Mouse (Mus musculus): ENCODE results near the gene Atp6v0d1.

Gene Atp6v0d1

DNA sequence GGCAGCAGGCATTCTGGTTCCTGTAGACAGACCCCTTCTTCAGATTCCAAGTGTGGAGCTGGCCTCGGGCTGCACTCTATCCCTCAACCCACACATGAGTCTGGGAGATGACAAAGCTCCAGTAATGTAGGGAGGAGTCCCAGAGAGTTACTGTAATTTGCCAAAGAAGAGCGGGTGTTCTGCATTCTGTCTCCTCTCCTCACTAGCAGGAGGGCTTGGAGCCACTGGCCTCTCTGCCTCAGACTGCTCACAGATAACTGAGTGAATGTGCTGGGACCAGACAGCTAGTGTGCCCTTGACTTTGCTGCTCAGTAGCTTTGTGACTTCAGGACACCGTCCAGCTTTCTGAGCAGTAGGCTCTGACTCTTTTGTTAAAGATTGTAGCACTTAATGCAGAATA lies 88.1 kb downstream of the Atp6v0d1 start:
- in situ Hi-C loops (cut with MboI; ENCODE audit: unreplicated experiment in 2 of 2), result no loop called here

DNA sequence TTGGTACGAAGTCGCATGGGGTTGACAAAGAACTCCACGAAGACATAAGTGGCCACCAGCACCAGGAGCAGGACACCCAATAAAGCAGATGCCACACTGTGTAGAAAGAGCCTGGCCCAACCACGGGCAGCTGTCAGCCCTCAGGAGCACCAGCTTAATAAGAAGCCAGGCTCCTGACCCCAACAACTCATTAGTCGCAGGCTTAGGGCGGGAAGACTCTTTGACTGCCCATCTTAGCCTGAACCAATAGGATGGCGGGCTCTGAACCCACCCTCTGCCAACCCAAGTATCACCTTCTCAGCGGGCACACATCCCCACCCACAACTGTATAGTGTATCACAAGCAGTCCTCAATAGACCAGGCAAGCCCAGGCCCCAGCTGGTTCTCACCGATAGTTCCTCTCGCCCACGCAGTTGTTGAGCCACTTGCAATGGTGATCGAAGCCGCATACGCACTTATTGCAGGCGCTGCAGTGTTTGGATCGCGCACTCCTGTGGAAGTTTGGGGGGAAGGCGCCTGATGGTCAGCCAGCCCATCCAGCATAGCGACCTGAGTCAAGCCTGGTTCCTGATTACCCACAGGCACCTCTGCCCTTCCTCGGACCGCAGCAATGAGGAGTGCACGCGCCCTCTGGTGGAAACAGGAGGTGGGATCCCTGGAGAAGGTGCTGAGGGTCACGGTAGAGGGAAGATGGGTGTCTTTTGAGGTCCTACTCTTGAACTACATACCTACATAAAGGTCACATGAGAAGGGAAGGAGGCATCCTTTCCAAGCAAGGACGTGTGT lies 89.0 kb downstream of the Atp6v0d1 start:
- in situ Hi-C loops (cut with MboI; ENCODE audit: unreplicated experiment in 2 of 2), result no loop called here

DNA sequence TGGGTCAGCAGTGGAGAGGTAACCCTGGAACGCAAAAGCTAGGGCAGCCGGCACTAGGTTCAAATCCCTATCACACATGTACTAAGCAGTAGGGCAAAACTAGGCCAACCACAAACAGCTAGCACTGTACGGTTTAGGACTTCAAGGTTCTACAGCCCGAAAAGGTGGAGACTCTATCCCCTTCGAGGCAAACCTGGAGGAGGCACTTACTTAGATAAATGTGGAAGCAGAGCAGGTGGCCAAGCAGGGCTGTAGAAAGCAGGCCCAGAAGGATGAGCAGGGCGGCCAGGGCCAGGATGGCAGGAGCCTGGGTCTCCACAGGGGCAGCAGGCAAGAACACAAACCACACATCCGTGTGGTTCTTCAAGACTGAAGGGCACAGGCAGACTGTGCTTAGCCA lies 89.7 kb downstream of the Atp6v0d1 start:
- in situ Hi-C loops (cut with MboI; ENCODE audit: unreplicated experiment in 2 of 2), result no loop called here

GRCm38 (mm10) chr8:105475742-105476141 lies 90.1 kb downstream of the Atp6v0d1 start:
- in situ Hi-C loops (cut with MboI; ENCODE audit: unreplicated experiment in 2 of 2), result no loop called here

DNA sequence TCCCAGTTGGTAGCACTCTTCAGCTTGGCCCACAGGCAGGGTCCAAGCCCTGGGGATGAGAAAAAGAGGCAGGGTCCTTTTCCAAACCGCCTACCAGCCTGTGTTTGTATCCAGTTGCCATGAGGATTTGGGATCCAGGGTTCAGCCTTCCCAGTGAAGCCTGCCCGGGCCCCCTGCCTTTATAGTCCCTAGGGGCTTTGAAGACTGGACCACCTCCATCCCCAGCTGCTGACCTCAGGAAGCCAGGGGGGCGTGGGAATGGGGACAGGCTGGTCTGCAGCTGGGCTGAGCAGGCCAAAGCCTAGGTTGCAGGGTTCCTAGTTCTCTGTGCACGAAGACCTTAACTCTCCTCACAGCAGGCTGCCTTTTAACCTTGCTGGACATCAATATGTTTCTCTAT lies 90.6 kb downstream of the Atp6v0d1 start:
- in situ Hi-C loops (cut with MboI; ENCODE audit: unreplicated experiment in 2 of 2), result no loop called here

DNA sequence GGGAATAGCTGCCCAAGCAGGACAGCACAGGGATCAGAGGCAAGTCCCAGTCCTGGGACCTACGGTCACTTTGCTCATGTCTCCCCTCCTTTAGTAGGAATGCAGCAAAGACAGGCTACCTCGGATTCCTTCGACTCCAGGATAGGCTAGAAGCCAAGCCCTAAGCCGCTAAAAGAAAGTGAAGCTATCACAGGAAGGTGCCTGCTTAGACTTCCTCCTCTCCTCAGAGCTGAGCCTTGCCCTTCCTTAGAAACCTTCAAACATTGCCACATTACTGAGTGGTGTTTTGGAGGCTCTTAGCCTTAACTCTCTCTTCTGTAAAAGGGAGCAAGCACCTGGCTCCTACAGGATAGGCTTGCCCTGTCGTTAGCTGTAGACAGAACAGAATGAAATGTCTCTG lies 91.2 kb downstream of the Atp6v0d1 start:
- in situ Hi-C loops (cut with MboI; ENCODE audit: unreplicated experiment in 2 of 2), result loop anchor here (5.0 kb wide), 1 partner anchor 37 kb away; no protein-coding TSS in a partner anchor

Data from v-Abl transformed pro-B cells (cell line).